Mouse (Mus musculus) CD4-positive, CD25-positive, alpha-beta regulatory T cell, adult 2 months (primary cell): Measurements from ENCODE around the gene Aldoart2.
A peak's percentile ranks its signal among the peaks of the same experiment; 100 is the strongest.
"Not testable (repeated sequence)": the region's sequence is repeated elsewhere in the genome, so short reads cannot be mapped to it uniquely, and the experiment has no call there.

Source experiments
- DNase-seq: peaks from one replicate; pipeline ENCODE4 v3.0.0-alpha.2; 2012; ENCODE audit warnings: low read depth, low spot score

Aldoart2 gene

GRCm38 (mm10) chr12:55565206-55565605 is at the start of gene Aldoart2:
Gene Aldoart2, plus strand, starts transcription at chr12:55565239.
- no peak for DNase-seq

DNA sequence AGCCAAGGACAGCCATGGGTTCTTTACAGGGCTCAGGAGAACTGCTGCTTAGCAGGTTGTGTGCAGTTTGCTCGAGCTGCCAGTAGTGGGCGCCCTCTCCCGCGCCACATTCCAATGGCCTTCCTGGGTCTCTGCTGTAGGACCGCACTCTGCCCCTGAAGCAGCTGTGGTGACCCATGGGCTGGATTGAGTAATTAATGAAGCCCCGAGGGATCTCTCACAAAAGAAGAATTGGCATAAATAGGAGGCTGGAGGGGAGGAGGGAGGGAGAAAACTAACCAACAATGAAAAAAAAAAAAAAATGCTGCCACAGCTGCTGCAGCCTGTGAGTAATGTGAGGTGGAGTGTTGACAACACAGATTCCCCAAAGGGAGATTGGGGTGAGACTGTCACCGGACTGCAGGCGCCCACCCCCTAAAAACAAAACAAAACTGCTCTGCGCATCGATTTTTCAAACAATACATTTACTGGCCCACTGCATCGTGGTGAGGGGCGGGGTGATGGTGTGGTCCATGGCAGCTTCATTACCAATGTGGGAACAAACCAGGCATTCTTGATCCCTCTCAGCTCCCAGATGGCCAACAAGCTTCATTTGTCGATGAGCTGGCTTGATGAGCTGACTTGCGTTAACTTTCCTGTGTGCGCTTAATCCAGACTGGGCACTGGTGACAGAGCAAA is 46.8 kb upstream of the Aldoart2 start:
- DNase-seq = peak; percentile 52

- no peak for DNase-seq
Measured at GRCm38 (mm10) chr12:55526983-55527752, 37.9 kb upstream of the Aldoart2 start.

DNA sequence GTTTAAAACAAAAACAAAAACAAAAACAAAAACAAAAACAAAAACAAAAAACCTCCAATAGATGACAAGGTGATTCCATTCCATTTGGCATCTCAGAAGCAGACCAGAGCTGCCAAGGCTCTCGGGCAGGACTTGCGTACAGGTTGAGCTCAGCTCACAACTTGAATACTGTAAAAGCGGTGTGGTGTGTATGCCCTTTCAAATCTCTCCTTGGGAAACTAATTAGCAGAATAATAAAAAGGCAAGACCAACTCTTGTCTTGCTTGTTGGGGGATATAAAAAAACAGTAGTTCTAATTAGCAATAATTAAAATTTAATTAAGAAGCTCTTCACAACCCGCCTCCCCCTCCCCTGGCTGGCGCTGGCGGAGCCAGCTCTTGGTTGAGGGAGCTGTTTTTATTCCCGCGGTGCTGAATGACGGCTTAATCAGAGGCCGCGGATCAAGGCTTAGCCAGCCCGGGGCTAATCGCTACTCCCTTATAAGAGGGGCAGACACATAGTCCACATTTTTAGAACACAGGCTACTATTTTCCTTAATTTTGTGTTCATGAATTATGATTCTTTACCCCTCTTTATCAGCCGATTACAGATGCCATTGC is 28.4 kb upstream of the Aldoart2 start:
- no peak for DNase-seq

DNA sequence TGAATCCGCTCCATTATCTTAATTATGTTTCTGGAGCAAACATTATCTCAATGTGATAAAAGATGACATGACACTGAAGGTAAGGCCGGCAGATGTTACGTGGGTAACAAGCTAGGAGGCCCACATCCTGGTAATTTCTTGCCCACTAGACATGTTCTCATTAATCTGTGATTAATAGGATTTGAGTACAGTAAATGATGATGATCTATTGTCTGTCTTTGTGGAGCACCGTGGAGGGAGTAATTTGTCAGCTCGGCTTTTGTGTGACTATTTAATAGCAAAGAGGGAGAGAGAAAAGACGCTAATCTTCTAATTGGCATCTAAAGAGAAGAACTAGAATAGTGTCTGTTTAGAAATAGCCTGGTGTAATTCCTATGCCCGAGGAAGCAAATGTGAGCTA is 27.3 kb upstream of the Aldoart2 start:
- no peak for DNase-seq

- DNase-seq = no peak
Measured at GRCm38 (mm10) chr12:55538328-55538971, 26.6 kb upstream of the Aldoart2 start.

DNA sequence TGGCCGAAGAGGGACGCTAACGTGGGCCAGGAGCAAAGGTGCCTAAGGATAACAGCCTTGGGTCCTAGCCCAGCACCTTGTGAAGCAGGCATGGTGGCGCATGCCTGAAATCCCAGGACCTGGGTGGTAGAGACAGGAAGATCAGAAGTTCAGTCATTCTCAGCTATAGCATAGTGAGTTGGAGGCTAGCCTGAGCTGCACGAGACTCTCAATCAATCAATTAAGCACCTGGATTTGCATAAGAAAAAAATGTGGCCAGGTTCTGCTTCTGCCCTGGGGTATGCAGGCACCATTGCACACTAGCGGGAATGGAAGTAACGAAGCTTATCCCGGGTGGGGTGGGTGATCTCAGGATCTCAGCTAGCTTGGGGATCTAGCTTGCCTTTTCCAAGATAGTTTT is 25.9 kb upstream of the Aldoart2 start:
- DNase-seq = no peak

GRCm38 (mm10) chr12:55554901-55555300 is 10.1 kb upstream of the Aldoart2 start:
- not testable (repeated sequence) for DNase-seq

- DNase-seq = no peak
Measured at GRCm38 (mm10) chr12:55557866-55558265, 7.2 kb upstream of the Aldoart2 start.

DNA sequence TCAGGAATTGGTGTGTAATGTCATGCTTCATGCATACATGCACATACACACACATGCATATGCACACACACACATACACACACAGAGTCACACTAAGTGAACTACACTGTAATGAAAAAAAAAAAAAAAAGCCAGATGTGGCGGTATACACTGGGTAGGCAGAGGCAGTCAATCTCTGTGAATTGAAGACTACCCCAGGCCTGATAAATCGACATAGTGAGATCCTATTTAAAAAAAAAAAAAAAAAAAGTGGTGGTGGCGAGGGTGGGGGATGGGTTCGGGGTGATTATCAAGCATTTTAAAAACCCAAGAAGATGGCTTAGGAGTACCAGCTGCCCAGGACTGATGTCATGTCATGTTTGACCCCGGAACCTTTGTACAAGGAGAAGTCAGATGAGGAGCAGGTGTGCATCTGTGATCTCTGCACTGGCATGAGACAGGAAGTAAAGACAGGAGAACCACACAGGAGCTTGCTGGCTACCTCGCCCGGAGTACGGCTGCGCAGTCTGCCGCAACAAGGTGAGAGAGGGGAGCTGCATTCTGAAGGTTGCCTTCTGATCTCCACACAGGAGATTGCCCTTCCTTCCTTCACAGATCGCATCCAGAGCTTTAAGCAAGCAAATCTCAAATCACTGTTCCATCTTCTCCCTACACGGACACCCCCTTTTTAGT is 5.7 kb upstream of the Aldoart2 start:
- DNase-seq = peak; percentile 20

- DNase-seq = peak; percentile 46
Measured at GRCm38 (mm10) chr12:55560025-55560690, 4.9 kb upstream of the Aldoart2 start.

DNA sequence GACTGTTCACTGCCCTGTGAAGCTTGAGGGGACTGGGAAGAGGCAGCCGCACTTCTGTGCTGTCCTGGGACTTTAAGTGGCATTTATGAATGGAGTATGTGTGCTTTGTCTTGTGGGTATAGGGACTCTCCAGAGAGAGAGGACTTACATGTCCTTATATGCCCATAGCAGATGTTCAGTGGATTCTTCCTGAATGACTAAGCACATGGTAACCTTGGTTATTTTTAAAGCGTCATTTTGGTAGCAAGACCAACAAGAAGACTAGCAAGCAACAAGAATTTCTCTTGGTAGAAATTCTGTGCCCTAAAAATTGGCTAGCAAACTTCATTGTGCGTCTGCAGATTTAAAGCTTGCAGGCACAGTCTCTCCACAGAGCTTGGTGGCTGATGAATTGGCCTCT is 1.3 kb upstream of the Aldoart2 start:
- no peak for DNase-seq

- peak; percentile 13 for DNase-seq
Measured at GRCm38 (mm10) chr12:55564187-55564963, 664 bp upstream of the Aldoart2 start.

- DNase-seq = peak; percentile 22
Measured at GRCm38 (mm10) chr12:55565867-55566266, 828 bp downstream of the Aldoart2 start.

- no peak for DNase-seq
Measured at GRCm38 (mm10) chr12:55566837-55567236, 1.8 kb downstream of the Aldoart2 start.

DNA sequence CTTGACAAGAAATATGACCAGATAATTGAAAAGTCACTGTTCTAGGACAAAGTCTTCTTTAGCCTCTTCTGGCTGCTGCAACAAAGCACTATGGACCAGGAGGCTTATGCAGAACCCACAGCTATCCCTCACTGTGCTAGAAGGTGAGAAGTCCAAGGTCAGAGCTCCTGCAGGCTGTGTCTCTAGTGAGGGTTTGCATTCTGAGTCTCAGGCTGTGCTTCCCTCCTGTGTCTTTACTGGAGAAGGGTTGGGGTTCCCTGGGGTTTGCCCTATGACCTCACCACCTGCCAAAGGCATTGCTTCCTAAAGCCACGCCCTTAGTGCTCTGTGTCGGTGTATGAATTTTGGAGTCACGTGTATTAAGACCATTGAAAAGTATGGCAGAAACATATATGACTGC is 3.4 kb downstream of the Aldoart2 start:
- no peak for DNase-seq

GRCm38 (mm10) chr12:55569676-55570075 is 4.6 kb downstream of the Aldoart2 start:
- no peak for DNase-seq

GRCm38 (mm10) chr12:55570646-55571045 is 5.6 kb downstream of the Aldoart2 start:
- no peak for DNase-seq

DNA sequence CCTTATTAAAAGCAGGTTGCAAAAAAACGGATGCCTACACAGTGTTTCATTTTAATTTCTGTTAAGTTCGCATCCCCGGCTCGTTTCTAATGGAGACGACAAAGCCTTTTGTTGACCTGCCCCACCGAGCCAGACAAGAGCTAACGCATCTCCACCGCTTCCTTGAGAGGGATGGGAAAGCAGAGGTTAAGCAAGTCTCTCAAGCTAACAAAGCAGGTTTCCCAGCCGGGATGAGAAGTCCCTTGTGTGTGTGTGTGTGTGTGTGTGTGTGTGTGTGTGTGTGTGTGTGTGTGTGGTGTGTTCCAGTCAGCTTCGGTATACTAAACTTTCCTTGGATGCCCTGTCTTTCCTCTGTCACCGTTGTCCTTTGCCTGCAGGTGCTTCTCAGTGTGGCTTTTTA is 6.1 kb downstream of the Aldoart2 start:
- DNase-seq = no peak

DNA sequence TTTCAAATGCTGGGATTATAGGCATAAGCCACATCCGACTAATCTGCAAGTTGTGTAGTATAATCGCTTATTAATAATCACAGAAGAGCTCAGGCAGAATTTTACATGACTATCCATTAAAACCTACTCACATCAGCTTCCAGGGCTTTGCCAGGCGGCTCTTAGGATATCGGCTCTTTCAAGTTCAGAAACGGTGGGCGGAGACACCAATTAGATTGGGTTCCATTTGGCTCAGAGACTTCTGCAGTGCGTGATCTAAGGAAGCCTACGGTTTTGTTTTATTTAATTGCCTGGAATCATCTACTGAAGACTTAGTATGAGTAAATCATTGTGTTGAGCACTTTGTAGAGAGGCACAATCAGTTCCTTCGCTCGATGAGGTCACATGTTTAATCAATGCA is 6.6 kb downstream of the Aldoart2 start:
- no peak for DNase-seq
